8 mouse cellular contexts compared by ENCODE assay signal in the genomic region with DNA sequence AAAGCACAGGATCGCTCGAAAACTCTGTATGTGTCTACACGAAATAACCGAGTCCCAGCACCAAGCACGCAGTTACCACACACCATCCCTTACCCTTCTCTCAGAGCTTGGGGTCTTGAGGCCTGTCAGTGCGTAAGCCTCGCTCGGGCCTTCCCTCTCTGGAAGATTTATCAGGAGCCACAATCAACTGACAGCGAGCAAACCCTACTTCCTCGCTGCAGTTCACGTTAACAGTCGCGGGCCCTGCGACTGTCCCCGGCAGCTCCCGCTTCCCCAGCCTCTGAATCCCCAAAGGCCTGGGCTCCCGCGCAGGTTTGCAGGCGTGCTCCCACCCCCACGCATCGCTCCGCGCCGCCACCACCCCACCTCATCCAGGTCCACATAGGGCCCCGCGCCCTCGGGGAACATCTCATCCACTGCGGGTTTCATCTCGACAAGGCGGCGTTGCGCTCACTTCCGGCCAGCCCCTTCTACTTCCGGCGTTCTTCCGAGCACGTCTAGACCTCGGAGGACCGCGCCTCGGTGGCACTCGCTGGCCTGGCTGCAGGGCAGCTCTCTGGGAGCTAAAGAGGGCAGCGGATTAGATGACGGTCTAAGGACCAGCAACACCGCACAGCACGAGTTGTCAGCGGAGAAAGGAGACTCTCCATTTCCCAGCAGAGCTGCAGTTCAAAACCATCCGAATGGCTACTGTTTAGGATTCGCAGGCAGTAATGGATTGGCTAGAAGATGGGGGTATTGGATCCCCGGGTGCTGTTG. TPM values are rescaled to one million over a fixed set of nuclear protein-coding genes. Genes with fewer than 3 reads are reported as not detected.
DNase-seq lines count a peak whose midpoint lies in the region; ATAC-seq lines count a peak whose summit lies in the region.

Gene Cops9, minus strand, starts transcription at position 472 of the 759 bp plus-strand sequence.

- peaks cover 14% of the 10 kb centered on the region; the same call in 1 of the 2 replicates for H3K36me3 ChIP-seq in hindbrain, embryonic 15.5 days

- no peaks in the 10 kb centered on the region for H3K27me3 ChIP-seq in hindbrain, embryonic 15.5 days

- H3K4me2 ChIP-seq in hindbrain, embryonic 15.5 days = peak within 1 kb of the TSS; percentile 88

- H3K4me3 ChIP-seq in hindbrain, embryonic 15.5 days = peak within 1 kb of the TSS; percentile 95

- H3K4me1 ChIP-seq in hindbrain, embryonic 15.5 days (replicated peaks) = peaks cover 31% of the 10 kb centered on the region

- peak; percentile 85 for DNase-seq in T-cell, adult 2 months (ENCODE audit: low spot score)
- peak; percentile 91 to 93 for DNase-seq in cerebellum, postnatal 36 days
- DNase-seq in frontal cortex, postnatal 36 days (ENCODE audit: low spot score in 2 of 2) = peak; percentile 91 to 92
- DNase-seq in left cerebral cortex, adult 11 months (ENCODE audit: low spot score) = peak; percentile 81
- DNase-seq in lung, postnatal 4 days = peak; percentile 92
- DNase-seq in retina, postnatal 7 days (ENCODE audit: low read depth, low spot score) = peak; percentile 91
- DNase-seq in urinary bladder, adult 2 months (ENCODE audit: low spot score) = peak; percentile 81

- peak within 1 kb of the TSS; percentile 98 for H3K9ac ChIP-seq in hindbrain, embryonic 15.5 days

- peak; percentile 93 for ATAC-seq in hindbrain, embryonic 15.5 days (ENCODE audit: low FRiP score, low read depth)

- H3K27ac ChIP-seq in hindbrain, embryonic 15.5 days (replicated peaks) = peak within 1 kb of the TSS; percentile 90

- H3K9me3 ChIP-seq in hindbrain, embryonic 15.5 days = no peaks in the 10 kb centered on the region

- 2% methylated on average over 50 of the region's 50 CpGs for WGBS in hindbrain, embryonic 15.5 days

RNA-seq across cellular contexts. Expression of gene Cops9, which starts in this region (rescaled TPM):
- polyA plus RNA-seq in hindbrain, embryonic 15.5 days (2015; fragmentation: Nextera tagmentation; extraction: Ambion mirVana) = 577 and 633 TPM in 2 replicates
- 247 and 282 TPM in 2 replicates for polyA plus RNA-seq in urinary bladder, adult 2 months (2012; rRNA removed)

Comparison
In these comparisons a context has a peak if more than half of its experiments do, and no peak if none do; other contexts are left out.
1. Peak in every context shown above with its lines: DNase-seq, ATAC-seq, H3K4me3 ChIP-seq and H3K27ac ChIP-seq.